Mouse (Mus musculus) neutrophil, adult 5-6 weeks (primary cell): Measurements from ENCODE around the gene Prss32. TPM values are rescaled to one million over a fixed set of nuclear protein-coding genes. Genes with fewer than 3 reads are reported as not detected.

Experiments used
- ATAC-seq: fragments of 151-379, 151-347 bp; 2 replicates; pipeline ENCODE4 v1.8.0; 2017; ENCODE audit warnings: mild to moderate bottlenecking, moderate TSS enrichment; ENCODE audit not compliant: insufficient number of reproducible peaks, poor library complexity, low FRiP score, severe bottlenecking; ENCODE audit errors: extremely low read depth
- total RNA-seq: library from RNA; stranded (forward); fragments of 200-1000 nt; gene quantifications from 2 replicates; pipeline ENCODE4 v1.2.3, GENCODE M21; 2017

The Prss32 gene
- total RNA-seq, result 0.37 and 0.93 TPM in 2 replicates

DNA sequence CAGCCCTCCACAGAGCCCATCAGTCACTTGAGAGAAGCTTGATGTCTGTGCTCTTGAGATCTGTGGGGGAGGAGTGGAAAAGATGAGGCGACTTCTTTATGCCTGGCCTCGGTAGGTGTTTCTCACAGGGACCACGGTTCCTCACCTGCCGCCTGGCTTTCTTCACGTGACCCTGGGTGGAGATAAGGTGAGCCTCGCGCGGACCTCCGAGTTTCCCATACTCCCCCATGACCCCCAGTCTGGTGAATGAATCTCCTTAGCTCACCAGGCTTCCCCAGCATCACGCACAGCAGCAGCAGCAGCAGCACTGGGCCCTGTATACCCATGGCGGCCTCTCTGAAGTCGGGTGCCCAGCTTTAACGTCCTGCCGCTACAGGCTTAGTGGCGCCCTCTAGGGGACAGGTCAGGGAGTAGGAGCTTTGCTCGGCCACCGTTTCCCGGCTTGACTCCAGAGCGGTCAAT lies at the start of gene Prss32, which contains the start of gene Prss41:
TSS of gene Prss32 (plus strand) at position 44 of the 462 bp plus-strand sequence.
TSS of gene Prss41 (minus strand) at position 361 of the 462 bp plus-strand sequence.
- ATAC-seq, result peak; percentile 60

DNA sequence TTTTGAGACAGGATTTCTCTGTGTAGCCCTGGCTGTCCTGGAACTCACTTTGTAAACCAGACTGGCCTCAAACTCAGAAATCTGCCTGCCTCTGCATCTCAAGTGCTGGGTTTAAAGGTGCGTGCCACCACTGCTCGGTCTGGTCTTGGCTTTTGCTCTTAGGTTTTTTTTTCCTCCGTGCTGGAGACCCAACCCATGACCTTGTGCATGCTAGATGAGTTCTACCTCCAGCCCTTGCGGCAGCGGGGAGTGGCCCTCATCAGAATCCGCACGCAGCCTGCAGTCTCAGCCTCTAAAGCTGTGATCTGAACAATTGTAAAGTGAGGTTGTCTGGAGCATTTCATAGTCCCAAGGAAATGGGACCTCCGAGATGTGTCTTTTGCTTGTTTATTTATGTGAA lies 48.3 kb upstream of the Prss32 start:
- ATAC-seq, result no peak

DNA sequence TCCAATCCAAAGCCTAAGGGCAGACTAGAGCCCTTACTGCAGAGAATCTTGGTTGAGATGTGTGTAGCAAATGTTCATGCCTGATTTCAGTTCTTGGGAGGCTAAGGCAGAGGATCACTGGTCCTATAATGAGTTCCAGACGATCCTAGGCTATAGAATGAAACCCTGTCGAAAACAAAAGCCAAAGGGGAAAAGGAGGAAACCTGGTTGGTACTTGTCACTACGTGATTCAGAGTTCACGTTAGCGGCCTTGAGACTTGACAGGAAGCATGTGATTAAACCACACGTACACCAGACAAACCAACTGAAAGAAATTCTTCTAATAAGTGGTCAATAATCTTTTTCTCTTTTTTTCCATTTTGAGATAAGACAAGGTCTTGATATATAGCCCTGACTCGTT lies 46.3 kb upstream of the Prss32 start:
- no peak for ATAC-seq

DNA sequence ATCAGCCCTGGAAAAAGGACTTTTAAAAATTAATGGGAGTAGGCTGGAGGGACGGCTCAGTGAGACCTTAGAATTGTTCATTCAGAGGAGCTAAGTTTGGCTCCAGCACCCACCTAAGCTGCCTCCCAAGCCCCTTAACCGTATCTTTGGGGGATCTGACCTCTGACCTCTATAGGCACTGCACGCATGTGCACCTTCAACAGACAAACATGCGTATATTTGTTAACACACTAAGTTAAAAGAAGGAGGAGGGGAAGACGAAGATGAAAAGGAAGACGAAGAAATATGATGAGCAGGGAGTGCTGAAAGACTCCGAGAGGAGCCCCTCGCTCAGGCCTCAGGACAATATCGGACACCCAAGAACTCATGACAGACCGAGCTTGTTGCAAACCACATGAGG lies 42.0 kb upstream of the Prss32 start:
- no peak for ATAC-seq

DNA sequence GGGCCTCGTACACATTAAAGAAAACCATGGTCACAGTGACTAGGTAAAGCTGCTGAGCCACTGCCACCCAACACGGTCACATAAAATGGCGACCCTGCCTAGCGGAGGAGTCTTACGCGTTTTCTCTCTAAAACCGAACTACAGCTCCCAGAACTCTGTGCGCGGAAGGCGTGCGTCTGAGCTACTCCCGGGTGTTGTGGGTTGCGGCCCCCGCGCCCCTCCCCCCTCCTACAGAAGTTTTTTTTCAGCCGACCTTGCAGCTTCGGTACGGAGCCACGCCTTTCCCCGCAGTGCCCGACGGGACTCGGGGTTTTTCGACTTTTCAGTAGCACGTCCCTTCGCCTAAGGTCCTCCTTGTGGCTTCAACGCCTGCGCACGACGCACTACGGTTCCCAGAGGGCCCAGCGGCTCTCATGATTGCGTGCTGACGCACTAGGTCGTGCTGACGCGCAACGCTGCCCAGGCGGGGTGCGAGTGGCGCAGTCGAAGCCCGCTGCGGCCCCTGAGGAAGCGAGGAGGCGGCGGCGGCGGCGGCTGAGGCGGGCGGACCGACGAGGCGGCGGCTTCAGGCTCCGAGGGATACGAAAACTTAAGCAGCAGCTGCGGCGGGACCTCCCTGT lies 40.8 kb upstream of the Prss32 start:
- ATAC-seq, result peak; percentile 93

DNA sequence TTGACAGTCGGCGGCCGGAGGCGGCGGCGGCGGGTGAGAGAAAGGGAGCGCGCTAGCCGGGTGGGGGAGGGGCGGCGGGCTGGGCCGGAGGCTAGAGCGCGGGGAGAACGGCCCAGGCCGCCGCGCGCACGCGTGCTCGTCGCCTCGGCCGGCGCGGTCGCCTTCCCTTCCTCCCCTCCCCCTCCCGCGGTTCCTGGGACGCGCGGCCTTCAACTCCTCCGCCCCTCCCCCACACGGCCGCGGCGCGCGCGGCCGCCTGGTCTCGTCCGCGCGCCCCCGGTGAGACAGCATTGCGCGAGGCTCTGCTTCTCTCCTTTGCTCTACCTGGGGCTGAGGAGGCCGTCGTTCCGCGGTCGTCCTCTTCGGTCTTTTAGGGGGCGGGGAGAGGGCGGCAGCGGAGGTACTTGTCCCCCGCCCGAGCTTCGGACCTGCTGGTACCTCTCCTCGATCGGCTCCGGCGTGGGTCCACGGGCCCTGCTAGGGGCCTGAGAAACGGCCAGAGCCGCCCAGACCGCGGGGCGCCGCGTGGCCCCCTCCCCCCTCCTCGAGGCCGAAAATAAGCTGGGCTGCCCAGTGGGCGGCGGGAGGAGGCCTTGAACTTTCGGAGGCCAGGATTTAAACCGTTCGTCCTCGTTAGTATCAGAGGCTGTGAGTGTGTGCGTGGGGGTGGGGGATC lies 40.2 kb upstream of the Prss32 start:
- peak; percentile 10; the same call in 1 of the 2 replicates for ATAC-seq

DNA sequence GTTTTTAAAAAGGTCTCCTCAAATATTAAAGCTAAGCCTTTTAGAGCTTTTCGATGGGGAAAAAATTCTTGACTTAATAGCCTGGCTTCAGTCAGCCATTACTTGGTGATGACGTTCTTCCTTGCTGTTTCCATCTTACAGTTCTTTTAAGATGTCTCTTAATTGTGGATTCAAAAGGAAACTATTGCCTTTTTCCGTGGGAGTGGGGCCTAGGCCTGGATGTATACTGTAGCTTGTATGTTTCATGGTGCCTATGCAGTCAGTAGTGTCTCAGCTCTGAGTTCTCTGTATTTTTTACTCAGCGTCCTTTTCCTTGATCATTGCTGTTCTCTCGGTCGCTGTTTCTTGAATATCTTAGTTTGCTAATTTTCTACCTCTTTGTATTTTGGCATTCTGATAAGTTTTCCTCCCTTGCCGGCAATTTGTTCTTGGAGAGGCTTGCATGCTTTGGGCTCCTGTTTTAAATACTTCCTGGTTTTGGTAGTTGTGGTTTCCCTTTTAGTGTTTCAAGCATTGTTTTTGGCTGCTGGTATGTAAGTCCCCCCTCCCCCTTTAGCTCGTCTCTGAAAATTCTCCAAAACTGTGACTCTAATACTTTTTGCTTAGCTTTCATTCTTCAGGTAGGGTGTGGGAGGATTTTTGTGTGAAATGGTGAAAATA lies 39.1 kb upstream of the Prss32 start:
- no peak for ATAC-seq

DNA sequence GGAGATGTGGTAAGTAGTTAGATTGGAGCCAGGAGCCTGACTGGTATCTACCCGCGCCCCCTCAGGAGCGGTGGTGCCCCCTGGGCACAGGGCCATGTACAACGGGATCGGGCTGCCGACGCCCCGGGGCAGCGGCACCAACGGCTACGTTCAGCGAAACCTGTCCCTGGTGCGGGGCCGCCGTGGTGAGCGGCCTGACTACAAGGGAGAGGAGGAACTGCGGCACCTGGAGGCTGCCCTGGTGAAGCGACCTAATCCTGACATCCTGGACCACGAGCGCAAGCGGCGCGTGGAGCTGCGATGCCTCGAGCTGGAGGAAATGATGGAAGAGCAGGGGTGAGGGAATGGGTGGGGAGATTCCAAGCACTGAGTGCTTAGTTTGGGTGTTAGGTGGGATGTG lies 36.8 kb upstream of the Prss32 start:
- no peak for ATAC-seq

DNA sequence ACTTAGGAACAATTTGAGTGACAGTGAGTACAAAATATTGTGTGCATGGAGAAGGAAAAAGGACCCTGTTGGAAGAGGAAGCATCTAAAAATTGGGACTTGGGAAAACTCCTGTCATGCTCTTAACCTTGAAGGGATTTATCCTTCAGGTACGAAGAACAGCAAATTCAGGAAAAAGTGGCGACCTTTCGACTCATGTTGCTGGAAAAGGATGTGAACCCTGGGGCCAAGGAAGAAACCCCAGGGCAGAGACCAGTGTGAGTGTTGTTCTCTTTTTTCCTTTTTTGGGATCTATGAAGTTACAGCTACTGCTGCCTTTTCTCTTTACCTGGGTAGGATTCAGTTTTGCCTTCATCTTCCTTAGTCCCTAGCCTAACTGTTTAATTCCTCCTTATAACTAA lies 35.7 kb upstream of the Prss32 start:
- no peak for ATAC-seq

DNA sequence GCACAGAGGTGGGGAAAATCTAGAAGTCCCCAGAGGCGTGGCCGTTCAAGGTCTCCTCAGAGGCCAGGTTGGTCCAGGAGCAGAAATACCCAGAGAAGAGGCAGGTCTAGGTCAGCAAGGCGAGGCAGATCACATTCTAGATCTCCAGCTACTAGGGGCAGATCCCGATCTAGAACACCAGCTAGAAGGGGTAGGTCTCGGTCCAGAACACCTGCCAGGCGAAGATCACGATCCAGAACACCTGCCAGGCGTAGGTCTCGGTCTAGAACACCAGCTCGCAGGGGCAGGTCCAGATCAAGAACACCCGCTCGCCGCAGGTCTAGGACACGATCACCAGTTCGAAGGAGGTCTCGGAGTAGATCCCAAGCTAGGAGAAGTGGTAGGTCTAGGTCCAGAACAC lies 28.0 kb upstream of the Prss32 start:
- no peak for ATAC-seq

DNA sequence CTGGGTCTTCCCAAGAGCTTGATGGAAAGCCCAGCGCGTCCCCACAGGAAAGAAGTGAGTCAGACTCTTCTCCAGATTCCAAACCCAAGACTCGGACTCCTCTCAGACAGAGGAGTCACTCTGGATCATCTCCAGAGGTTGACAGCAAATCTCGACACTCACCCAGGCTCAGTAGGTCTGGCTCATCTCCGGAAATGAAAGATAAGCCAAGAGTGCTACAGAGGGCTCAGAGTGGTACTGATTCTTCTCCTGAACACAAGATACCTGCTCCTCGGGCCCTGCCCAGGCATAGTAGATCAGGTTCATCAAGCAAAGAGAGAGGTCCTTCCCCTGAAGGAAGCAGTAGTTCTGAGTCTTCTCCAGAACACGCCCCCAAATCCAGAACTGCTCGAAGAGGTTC lies 25.1 kb upstream of the Prss32 start:
- ATAC-seq, result no peak

DNA sequence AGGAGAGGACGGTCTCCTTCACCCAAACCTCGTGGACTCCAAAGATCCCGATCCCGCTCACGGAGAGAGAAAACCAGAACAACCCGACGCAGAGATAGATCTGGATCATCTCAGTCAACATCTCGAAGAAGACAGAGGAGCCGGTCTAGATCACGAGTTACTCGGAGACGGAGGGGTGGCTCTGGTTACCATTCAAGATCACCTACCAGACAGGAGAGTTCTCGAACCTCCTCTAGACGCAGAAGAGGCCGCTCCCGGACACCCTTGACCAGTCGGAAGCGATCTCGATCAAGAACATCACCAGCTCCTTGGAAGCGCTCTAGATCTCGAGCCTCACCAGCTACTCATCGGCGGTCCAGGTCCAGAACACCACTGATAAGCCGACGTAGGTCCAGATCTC lies 24.4 kb upstream of the Prss32 start:
- no peak for ATAC-seq

DNA sequence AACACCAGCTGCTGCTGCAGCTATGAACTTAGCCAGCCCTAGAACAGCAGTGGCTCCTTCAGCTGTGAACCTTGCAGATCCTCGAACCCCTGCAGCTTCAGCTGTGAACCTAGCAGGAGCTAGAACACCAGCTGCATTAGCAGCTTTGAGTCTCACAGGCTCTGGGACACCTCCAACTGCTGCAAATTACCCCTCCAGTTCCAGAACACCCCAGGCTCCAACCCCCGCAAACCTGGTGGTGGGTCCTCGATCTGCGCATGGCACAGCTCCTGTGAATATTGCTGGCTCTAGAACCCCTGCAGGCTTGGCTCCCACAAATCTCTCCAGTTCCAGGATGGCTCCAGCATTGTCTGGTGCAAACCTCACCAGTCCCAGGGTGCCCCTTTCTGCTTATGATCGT lies 22.9 kb upstream of the Prss32 start:
- ATAC-seq, result no peak

DNA sequence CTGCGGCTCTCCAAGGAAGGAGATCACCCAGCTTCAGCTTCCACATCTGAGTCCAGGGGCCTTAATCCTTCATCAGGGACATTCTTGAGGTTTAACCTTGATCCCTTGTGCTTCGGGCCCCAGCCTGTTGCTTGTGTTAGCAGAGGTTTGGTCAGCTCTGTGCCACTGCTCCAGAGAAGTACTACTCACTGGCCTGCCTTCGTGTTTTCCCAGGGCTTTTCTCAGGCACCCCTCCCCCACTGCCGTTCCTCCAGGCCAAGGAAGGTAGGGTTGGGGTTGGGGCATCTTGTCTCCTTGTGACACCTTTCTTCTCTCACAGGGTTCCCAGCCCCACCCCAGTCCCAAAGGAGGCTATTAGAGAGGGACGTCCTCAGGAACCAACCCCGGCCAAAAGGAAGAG lies 21.6 kb upstream of the Prss32 start:
- ATAC-seq, result no peak

DNA sequence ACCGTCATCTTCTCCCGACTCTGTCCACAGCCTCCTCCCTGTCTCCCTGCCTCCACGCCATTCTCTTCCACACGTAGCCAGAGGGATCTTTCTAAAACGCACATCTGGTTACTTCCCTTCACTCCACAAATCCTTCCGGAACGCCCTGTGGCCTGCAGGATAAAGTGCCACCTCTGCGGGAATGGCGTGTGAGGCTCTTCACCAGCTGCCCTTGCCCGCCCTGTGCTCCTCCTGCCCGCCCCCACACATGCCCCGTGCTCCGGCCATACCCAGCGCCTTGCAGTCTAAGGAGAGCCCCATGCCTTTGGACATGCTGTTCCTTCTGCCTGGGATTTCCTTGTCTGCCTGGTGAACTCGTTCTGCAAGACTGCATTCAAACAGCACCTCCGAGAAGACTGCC lies 20.6 kb upstream of the Prss32 start:
- ATAC-seq, result no peak

DNA sequence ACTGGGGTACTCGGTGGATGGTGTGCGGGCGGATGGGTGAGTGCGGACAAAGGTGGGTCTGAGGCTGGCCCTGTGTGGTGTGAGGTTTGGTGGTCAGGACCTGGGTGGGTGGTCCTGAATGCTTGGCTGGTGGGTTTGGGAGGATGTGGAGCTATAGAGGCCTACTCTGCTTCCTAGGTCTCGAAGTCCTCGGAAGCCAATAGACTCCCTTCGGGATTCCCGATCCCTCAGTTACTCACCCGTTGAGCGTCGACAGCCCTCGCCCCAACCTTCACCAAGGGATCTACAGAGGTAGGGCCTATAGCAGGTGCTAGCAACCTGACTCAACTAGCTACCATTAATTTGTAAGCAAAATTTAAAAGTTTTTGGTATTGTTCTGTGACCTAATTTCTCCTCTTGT lies 20.0 kb upstream of the Prss32 start:
- no peak for ATAC-seq

DNA sequence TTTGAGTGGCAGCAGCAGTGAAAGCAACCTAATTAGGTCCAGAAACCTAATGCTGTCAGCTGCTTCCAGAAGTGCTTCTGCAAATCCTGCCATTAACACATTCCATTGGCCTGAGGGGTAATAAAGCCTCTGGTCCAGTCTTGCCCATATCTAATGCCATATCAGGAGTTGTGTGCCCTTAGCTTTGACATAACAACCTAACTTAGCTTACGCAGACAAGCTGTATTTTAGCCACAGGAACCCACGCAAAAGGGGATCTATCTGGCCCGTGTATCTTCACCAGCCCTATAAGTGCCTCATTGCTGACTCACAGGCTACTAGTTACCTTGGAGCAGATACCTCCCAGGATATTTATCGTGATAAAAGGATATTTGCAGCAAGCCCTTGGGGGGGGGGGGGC lies 18.1 kb upstream of the Prss32 start:
- no peak for ATAC-seq

DNA sequence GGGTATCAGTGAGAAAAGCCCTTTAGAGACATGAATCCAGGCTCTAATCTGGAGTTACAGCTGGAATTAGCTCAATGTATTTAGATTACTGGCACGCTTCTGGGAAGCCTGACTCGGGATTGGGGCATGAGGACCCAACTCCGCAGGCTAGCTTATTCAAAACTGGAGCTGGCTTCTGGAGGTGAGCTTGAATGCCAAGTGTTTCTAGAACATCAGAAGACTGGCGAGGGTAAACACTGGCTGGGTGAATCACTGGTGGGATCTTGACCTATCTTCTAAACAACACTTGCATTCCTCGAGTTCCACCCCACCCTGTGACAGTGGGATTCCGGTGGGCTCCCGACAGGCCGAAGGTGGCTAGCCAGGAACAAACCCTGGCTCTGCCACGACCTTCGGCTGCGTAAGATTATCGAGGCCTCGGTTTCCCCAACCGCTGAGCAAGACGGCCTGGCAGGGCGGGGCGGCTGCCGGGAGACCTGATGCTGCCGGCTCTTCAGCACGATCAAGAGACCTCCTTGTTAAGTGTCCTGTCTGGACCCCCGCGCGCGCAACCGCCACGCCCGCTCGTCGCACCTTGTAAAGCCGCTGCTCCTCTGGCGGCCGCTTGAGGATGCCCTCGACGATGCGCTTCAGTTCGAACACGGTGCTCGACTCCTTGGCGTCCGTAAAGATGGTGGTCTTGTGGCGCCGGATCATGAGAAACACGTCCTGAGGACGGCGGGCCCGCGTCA lies 15.2 kb upstream of the Prss32 start:
- ATAC-seq, result no peak

DNA sequence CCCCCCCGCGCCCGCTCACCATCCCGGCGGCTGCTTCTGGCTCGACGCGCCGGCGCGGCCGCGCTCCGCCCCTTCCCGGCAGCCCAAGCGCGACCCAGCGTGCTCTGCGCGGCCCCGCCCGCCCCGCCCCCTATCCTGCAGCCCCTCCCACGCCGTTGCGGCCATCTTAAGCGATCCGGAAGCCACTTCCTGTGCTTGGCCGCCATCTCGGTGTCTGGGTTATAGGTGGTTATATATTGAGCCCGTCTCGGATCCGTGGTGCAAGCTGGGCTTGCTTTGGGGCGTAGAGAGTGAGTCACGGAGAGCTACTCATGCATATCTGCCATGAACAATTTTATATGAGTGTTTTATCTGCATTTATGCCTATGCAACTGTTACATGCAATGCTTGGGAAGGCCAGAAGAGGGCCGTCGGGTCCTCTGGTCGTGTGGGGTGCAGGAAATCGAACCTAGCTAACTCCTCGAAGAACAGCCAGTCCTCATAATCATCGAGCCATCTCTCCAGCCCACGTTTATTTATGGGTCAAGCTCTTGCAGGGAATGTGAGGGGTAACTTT lies 14.5 kb upstream of the Prss32 start, which contains the start of gene Elob:
TSS of gene Elob (minus strand) at position 73 of the 556 bp plus-strand sequence.
- peak; percentile 85 for ATAC-seq
